Mouse (Mus musculus) liver, embryonic 14.5 days (tissue): ENCODE results near the gene Trpv4. TPM values are rescaled to one million over a fixed set of nuclear protein-coding genes. Genes with fewer than 3 reads are reported as not detected.

Source experiments
- ATAC-seq: fragments of 200-750 bp; cut with Nextera tagmentation; 2 replicates; pipeline ENCODE4 v1.8.0; 2017; ENCODE audit warnings: moderate number of reproducible peaks, mild to moderate bottlenecking, moderate library complexity; ENCODE audit not compliant: insufficient read depth
- DNase-seq, 3 experiments: peaks; one replicate each; pipeline ENCODE4 v3.0.0-alpha.2; 2012 to 2013; ENCODE audit warnings: low read depth in 3 of 3, low spot score in 3 of 3
- H3K27ac ChIP-seq: fragments of 300-500 bp; sonication (generic); 2 replicates; pipeline ENCODE4 v1.5.1; 2014; ENCODE audit warnings: moderate library complexity, mild to moderate bottlenecking, control low read depth, inconsistent platforms
- H3K27me3 ChIP-seq: fragments of 300-500 bp; sonication (generic); 2 replicates; pipeline ENCODE4 v1.6.1; 2014; ENCODE audit warnings: mild to moderate bottlenecking, low read length, moderate library complexity; ENCODE audit not compliant: control insufficient read depth, insufficient read depth
- H3K36me3 ChIP-seq: fragments of 300-500 bp; sonication (generic); replicated peaks from 2 replicates; pipeline ENCODE4 v1.6.1; 2014; ENCODE audit warnings: low read depth; ENCODE audit not compliant: control insufficient read depth, insufficient read depth
- H3K4me1 ChIP-seq, 2 experiments: fragments of 200-500 bp in 1 of 2; fragments of 300-500 bp in 1 of 2; sonication (generic) in 1 of 2; replicated peaks; 2 replicates each; pipeline ENCODE4 v1.6.1; 2012 to 2014; ENCODE audit warnings: antibody characterized with exemption in 1 of 2, inconsistent platforms in 1 of 2, low read length in 1 of 2; ENCODE audit not compliant: control insufficient read depth in 2 of 2, insufficient read depth in 2 of 2
- H3K4me2 ChIP-seq: fragments of 300-500 bp; sonication (generic); 2 replicates; pipeline ENCODE4 v1.6.1; 2014; ENCODE audit warnings: low read depth, mild to moderate bottlenecking, control low read depth, moderate library complexity
- H3K4me3 ChIP-seq, 2 experiments: fragments of 200-500 bp in 1 of 2; fragments of 300-500 bp in 1 of 2; sonication (generic) in 1 of 2; 2 replicates each; pipeline ENCODE4 v1.5.1; 2012 to 2014; ENCODE audit warnings: low read depth in 2 of 2, low read length in 2 of 2, mild to moderate bottlenecking in 2 of 2, control low read depth in 1 of 2, inconsistent platforms in 1 of 2, moderate library complexity in 1 of 2; ENCODE audit not compliant: insufficient read depth in 1 of 2
- H3K9ac ChIP-seq: fragments of 300-500 bp; sonication (generic); replicated peaks from 2 replicates; pipeline ENCODE4 v1.6.1; 2014; ENCODE audit warnings: mild to moderate bottlenecking, control low read depth, moderate library complexity
- H3K9me3 ChIP-seq: fragments of 300-500 bp; sonication (generic); 2 replicates; pipeline ENCODE4 v1.6.1; 2016; ENCODE audit warnings: low read length, mixed read lengths; ENCODE audit not compliant: control insufficient read depth
- CTCF ChIP-seq: IDR thresholded peaks from 2 replicates; pipeline ENCODE4 v1.5.1; 2016; ENCODE audit warnings: antibody characterized with exemption, low read depth, control low read depth
- EP300 ChIP-seq: IDR thresholded peaks from 2 replicates; pipeline ENCODE4 v1.6.1; 2016; ENCODE audit warnings: antibody characterized with exemption, low read depth
- WGBS: fragments of 180-500 bp; shearing (Covaris S2); extraction: QIAGEN DNeasy Blood & Tissue Kit; methylation state at CpG from one replicate; pipeline ENCODE4 v1.1.7; 2014; ENCODE audit not compliant: insufficient replicate concordance; 5-methylcytosine and 5-hydroxymethylcytosine counted together
- polyA plus RNA-seq, 2 experiments: library from polyadenylated mRNA; depleted of rRNA in 1 of 2; stranded (reverse) in 1 of 2; unstranded in 1 of 2; fragments of >200 nt; fragmentation: Nextera tagmentation in 1 of 2; extraction: Ambion mirVana in 1 of 2; gene quantifications; 2 replicates each; pipeline versions ENCODE4 v1.2.1 to v1.2.3; 2012 to 2014

Gene Trpv4
- polyA plus RNA-seq, 2 experiments = 0.14 to 0.22 TPM

DNA sequence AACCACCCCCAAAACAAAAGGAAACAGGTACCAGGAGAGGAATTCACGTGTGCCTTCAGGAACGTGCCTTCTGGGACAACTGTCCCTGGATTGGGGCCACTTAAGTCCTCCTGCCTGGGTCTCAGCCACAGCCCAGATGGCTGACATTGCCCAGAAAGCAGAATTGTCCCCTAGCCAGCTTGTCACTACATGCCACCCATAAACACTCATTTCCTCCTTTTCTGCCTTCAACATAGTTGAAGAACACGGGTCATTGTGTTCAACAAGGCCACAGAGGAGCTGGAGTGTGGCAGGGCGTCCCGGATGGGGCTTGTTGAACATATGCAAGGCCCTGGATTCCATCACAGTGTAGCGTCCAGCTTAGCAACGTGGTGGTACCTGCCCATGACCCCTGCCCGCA lies 23.5 kb upstream of the Trpv4 start:
- DNase-seq (no peak), ATAC-seq (no peak)
- Histone ChIP-seq H3K4me2 (no peak overlapping the region), H3K27ac (no peak overlapping the region), H3K4me3 (no peak overlapping the region), H3K9ac (no peak overlapping the region), H3K27me3 (no peaks in the 10 kb centered on the region), H3K36me3 (no peaks in the 10 kb centered on the region), H3K9me3 (no peaks in the 10 kb centered on the region), H3K4me1 (peaks cover 0 to 3% of the 10 kb centered on the region in 2 experiments; a peak in 1 of 4 replicates)
- no peak for TF ChIP-seq EP300
- no peak for TF ChIP-seq CTCF
- 62% methylated on average over 8 of the region's 8 CpGs for WGBS

GRCm38 (mm10) chr5:114680676-114681285 lies 22.6 kb upstream of the Trpv4 start:
- H3K27me3 ChIP-seq = no peaks in the 10 kb centered on the region
- no peak overlapping the region for H3K27ac ChIP-seq
- no peak for ATAC-seq
- H3K9me3 ChIP-seq = no peaks in the 10 kb centered on the region
- TF ChIP-seq CTCF (no peak), EP300 (no peak)
- no peak for DNase-seq
- no peaks in the 10 kb centered on the region for H3K36me3 ChIP-seq
- WGBS = 49% methylated on average over 19 of the region's 19 CpGs
- no peak overlapping the region for H3K4me2 ChIP-seq
- H3K9ac ChIP-seq = no peak overlapping the region
- peaks cover 0 to 3% of the 10 kb centered on the region in 2 experiments; a peak in 1 of 4 replicates for H3K4me1 ChIP-seq
- no peak overlapping the region for H3K4me3 ChIP-seq

DNA sequence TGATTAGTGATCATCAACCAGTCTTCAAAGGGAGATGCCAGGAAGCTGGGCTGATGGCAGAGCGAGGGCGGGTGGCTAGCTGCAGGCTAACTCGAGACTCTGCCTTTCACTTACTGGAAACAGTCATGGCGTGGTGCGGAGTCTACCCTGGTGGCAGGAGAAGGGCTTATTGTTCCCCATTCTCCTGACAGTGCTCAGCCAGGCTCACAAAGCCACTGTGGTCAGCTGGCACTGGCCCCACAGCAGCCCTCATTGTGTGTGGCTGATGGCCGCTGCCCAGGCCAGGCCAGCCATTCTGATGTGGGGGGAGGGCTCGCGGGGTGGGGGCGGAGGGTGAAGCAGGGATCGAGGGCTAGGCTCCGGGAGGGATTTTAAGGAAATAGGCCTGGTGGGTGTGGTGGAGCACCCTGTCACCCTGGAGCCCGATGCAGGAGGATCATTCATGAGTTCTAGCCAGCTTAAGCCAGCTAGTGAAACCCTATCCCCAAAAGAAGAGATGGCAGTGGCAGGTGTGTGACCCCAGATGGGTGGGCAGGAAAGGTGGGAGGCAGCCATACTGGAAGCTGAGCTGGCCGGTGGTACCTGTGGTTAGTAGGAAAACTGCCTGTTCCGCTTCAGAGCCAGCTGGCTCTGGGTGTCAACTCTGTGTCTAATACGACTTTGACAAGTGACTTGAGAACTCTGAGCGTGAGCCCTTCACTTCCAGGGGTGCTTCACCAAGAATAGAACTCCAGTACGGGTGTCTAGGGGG lies 21.8 kb upstream of the Trpv4 start:
- Histone ChIP-seq H3K27ac (no peak overlapping the region), H3K4me1 (peaks cover 0 to 3% of the 10 kb centered on the region in 2 experiments; a peak in 1 of 4 replicates), H3K9ac (no peak overlapping the region), H3K27me3 (no peaks in the 10 kb centered on the region), H3K4me3 (no peak overlapping the region), H3K36me3 (no peaks in the 10 kb centered on the region), H3K4me2 (no peak overlapping the region), H3K9me3 (no peaks in the 10 kb centered on the region)
- DNase-seq = no peak
- ATAC-seq = no peak
- 57% methylated on average over 17 of the region's 17 CpGs for WGBS
- no peak for TF ChIP-seq EP300
- no peak for TF ChIP-seq CTCF

DNA sequence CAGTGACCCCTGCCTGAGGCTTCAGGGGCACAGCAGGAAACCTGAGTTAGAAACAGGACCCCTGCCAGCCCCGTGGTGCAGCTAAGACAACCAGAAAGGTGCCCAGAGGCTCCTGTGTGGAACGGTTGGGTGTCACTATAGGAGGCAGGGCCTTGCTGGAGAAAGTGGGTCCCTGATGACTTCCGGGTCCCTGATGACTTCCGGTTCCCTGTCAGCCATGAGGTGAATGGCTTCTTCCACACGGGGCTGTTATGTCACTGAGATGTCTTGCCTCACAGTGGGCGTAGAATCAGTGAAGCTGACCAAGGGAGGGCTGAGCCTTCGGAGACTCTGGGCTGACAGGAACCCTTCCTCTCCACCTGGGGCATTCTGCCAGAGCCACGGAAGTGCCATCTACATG lies 16.4 kb upstream of the Trpv4 start:
- ATAC-seq = no peak
- no peak for DNase-seq
- Histone ChIP-seq H3K27me3 (no peaks in the 10 kb centered on the region), H3K4me2 (no peak overlapping the region), H3K36me3 (no peaks in the 10 kb centered on the region; the same call in 1 of the 2 replicates), H3K4me1 (no peaks in the 10 kb centered on the region), H3K9ac (no peak overlapping the region), H3K27ac (no peak overlapping the region), H3K4me3 (no peak overlapping the region), H3K9me3 (no peaks in the 10 kb centered on the region)
- 81% methylated on average over 8 of the region's 8 CpGs for WGBS
- no peak for TF ChIP-seq CTCF
- TF ChIP-seq EP300 = no peak

DNA sequence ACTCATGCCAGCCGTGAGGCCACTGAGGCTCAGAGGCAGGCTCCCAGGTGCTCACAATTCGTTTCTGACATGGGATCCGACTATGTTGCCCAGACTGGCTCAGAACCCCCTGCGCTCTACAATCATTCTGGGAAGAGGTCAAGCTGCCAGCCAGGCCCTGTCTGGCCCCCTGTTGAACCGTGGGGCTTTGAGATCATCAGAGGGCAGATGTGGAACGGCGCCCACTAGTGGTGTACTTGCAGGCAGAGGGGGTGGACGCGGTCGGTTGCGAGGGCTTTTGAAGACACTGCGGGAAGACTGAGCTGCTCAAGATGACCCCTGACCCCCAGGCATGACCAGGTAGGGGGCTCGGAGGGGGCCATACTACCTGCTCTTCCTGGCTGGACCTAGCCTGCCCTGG lies 14.9 kb upstream of the Trpv4 start:
- Histone ChIP-seq H3K4me3 (no peak overlapping the region), H3K27me3 (no peaks in the 10 kb centered on the region), H3K27ac (no peak overlapping the region), H3K9me3 (no peaks in the 10 kb centered on the region), H3K4me2 (no peak overlapping the region), H3K9ac (no peak overlapping the region), H3K36me3 (no peaks in the 10 kb centered on the region; the same call in 1 of the 2 replicates), H3K4me1 (no peaks in the 10 kb centered on the region)
- no peak for TF ChIP-seq EP300
- peak; percentile 43 for TF ChIP-seq CTCF
- ATAC-seq (no peak), DNase-seq (no peak)
- 83% methylated on average over 13 of the region's 13 CpGs for WGBS
